In the genomic region with DNA sequence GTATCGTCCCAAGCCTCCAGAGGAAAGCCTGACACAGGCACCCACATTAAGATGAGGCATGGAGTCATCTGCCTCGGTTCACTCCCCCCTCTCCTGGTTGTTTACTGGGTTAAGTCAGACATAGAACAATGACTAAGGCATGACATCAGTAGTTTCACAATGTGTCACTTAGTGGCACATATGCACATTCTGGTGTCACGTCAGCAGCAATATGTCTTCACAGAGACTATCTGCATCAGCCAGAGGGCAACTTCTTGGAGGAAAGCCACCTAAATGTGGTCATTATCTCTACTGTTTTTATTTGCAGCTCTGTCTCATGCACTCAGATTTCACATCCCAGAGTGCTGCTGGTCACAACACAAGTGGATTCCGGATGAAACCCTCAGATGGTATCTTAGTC, we compare ENCODE assay signal across 15 mouse cellular contexts.
"Had no signal": no experiment of that assay in that cellular context is flagged by ENCODE, and none has a peak within 500 bp of the region (broad histone marks: within the 10 kb centered on the region; RNA-seq: fewer than 3 reads in every experiment).

No protein-coding gene starts in this region.

- DNase-seq: kidney, adult 2 months; kidney, postnatal 25 days; layer of hippocampus, adult 9-11 months; layer of hippocampus, postnatal 36 days; retina, postnatal 1 day; right cerebral cortex, postnatal 4 days; spleen, adult 18-20 months; thymus, adult 18-20 months; thymus, postnatal 14 days had no signal

- H3K9me3 ChIP-seq: limb, embryonic 15.5 days; liver, embryonic 12.5 days; lung, embryonic 15.5 days; midbrain, embryonic 15.5 days; neural tube, embryonic 13.5 days had no signal

- ATAC-seq: liver, embryonic 12.5 days; midbrain, embryonic 15.5 days had no signal

- H3K9ac ChIP-seq: limb, embryonic 15.5 days; liver, embryonic 12.5 days; lung, embryonic 15.5 days; midbrain, embryonic 15.5 days; neural tube, embryonic 13.5 days had no signal

- H3K27me3 ChIP-seq: limb, embryonic 15.5 days; liver, embryonic 12.5 days; lung, embryonic 15.5 days; midbrain, embryonic 15.5 days; neural tube, embryonic 13.5 days had no signal

- H3K4me1 ChIP-seq: liver, embryonic 12.5 days; midbrain, embryonic 15.5 days; neural tube, embryonic 13.5 days had no signal

- H3K4me2 ChIP-seq: limb, embryonic 15.5 days; liver, embryonic 12.5 days; lung, embryonic 15.5 days; midbrain, embryonic 11.5 days; midbrain, embryonic 15.5 days; neural tube, embryonic 13.5 days had no signal

- H3K27ac ChIP-seq: limb, embryonic 15.5 days; liver, embryonic 12.5 days; lung, embryonic 15.5 days; midbrain, embryonic 15.5 days; neural tube, embryonic 13.5 days had no signal

- H3K4me3 ChIP-seq: limb, embryonic 15.5 days; liver, embryonic 12.5 days; lung, embryonic 15.5 days; midbrain, embryonic 15.5 days; neural tube, embryonic 13.5 days had no signal

- H3K36me3 ChIP-seq: limb, embryonic 15.5 days; liver, embryonic 12.5 days; lung, embryonic 15.5 days; midbrain, embryonic 15.5 days; neural tube, embryonic 13.5 days had no signal
